Mouse (Mus musculus) erythroid progenitor cell, adult 5-6 weeks (primary cell): ENCODE measurements around the gene H2al2a. TPM values are rescaled to one million over a fixed set of nuclear protein-coding genes. Genes with fewer than 3 reads are reported as not detected.
"Not testable (repeated sequence)": the region's sequence is repeated elsewhere in the genome, so short reads cannot be mapped to it uniquely, and the experiment has no call there.

Experiments used
- ATAC-seq: replicated peaks from 2 replicates; pipeline ENCODE4 v1.8.0; 2016; ENCODE audit warnings: moderate number of reproducible peaks, mild to moderate bottlenecking, moderate TSS enrichment, inconsistent platforms; ENCODE audit not compliant: poor library complexity, low FRiP score, severe bottlenecking
- total RNA-seq, 2 experiments: library from RNA; stranded (forward) in 1 of 2; stranded (reverse) in 1 of 2; fragments of 150-400 nt in 1 of 2; fragments of 186-747, 209-891 nt in 1 of 2; gene quantifications; 2 replicates each; pipeline versions ENCODE4 v1.2.3 to v1.2.4; 2015 to 2017; ENCODE audit warnings: low replicate concordance in 2 of 2

Gene H2al2a
- total RNA-seq, 2 experiments from 2014 or later: not detected

DNA sequence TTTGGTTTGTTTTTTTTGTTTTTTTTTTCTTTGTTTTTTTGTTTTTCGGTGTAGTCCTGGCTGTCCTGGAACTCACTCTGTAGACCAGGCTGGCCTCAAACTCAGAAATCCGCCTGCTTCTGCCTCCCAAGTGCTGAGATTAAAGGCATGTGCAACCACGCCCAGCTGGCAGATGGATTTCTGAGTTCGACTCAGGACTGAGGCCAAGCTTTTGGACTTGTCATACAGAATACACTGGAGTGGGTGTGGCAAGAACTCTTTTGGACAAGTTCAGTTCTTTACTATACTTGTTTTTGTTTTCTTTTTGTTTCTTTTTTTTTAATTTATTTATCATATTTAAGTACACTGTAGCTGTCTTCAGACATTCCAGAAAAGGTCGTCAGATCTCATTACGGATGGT is 18.1 kb downstream of the H2al2a start:
- no peak for ATAC-seq

DNA sequence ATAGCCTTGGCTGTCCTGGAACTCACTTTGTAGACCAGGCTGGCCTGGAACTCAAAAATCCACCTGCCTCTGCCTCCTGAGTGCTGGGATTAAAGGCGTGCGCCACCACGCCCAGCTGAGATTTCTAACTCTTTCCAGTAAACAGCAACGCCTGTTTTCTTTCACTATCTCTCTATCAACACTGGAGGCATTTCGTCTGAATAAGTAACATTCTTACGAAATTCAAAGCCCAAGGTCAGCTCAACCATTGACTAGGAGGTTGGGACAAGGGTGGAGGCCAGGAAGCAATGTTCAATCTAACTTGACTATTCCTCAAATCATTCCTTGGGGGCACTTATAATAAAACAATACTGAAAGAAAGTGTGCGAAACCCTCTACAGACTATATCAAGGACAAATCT is 18.5 kb downstream of the H2al2a start:
- not testable (repeated sequence) for ATAC-seq

DNA sequence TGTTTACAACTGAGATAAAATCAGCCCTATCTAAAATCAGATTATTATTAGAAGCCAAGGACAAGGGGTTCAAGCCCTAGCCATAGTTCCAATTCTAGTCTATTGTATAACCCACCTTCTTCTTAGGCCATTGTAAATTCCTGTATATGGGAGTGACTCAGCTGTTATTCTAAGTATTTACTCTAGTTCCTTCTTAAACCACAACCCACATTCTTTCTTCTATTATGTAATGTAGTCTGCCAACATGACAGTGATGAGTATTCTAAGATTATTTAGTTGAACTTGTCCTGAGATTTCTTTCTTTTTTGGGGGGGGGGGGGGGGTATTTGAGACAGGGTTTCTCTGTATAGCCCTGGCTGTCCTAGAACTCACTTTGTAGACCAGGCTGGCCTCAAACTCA is 19.1 kb downstream of the H2al2a start:
- not testable (repeated sequence) for ATAC-seq

DNA sequence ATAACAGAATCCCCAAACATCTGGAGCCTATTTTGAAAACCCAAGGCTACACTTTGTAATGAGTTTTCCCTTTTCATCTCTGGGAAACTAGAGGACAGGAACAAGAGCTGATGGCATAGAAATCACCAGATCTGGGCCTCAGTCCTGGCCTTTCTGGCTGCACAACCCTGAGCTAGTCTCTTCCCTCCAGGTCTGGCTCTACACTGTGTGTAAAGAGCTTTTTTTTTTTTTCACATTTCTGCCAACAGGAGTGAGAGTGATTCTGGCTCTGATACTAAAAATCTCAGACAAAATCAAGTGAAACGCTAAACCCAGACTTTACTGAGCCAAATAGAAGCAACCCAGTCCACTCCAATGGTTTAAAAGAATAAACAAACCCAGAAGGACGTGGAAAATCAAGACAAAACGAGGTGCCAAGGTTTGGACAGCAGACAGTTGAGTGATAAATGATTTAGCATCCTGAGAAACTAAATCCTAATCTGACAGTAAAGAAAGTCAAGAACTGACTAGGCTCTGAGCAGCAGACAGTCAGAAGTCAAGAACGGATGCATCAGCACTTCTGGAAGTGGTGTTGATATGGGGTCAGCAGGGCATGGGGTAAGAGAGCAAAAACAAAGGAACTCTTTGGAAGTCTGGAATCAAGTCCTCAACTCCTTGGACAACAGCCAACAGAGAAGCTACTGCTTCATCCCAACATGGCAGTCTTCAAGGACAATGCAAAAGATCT is 21.0 kb downstream of the H2al2a start:
- no peak for ATAC-seq

DNA sequence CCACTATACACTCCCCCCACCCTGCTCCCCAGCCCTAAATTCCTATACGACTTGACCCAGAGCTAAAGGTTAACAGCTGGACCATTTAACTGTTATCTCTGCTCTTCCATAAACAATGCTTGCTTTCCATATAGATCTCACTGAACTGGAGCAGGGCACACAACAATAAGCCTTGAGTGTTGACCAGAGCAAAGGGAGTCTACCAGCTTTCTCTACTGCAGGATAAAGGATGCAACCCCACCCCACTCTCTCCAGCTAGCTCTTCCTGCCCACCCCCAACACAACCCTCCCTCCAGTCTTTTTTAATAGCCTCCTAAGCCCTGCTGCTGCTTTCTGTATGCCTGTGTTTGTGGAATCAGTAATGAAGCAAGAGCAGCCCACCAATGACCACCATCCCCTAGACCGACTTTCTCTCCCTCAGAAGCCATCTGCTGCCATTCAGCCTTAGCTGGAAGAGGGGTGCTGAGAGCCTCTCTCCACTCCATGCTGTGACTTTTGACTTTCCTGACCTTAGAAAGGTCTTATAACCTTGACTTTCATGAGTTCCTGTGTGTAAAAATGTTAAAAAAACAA is 22.8 kb downstream of the H2al2a start:
- no peak for ATAC-seq

DNA sequence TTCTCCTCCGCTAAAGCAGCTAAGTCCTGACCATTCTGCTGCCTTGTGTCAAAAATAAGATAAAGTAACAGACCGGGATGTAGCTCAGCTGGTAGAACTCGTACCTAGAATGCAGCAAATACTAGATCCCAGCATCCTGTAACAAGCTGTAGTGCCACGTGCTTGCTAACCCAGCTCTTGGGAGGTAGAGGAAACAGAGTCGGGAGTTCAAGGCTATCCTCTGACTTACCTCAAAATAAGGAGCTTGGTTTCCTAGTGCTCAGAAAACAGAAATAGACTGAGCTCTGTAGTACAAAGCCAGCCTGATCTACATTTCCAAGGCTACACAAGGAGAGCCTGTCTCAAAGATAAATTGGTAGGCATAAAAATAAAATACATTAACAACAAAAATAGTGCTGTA is 23.5 kb downstream of the H2al2a start:
- no peak for ATAC-seq

DNA sequence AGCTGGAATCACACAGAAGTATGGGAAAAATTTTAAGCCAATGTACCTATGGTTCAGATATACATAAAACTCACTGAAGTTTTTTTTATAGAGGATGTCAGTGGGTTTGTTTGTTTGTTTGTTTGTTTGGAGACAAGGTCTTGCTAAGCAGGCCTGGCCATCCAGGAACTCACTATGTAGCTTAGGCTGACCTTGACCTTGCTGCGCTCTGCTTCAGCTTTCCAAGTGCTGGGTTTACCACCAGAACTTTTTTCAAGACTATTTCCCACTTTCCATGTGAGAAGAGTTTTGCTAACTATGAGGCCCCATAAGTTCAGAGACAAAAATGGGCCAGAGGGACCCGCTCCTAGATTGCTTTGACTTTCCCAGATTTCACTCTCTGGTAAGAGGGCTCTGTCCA is 23.9 kb downstream of the H2al2a start:
- no peak for ATAC-seq

DNA sequence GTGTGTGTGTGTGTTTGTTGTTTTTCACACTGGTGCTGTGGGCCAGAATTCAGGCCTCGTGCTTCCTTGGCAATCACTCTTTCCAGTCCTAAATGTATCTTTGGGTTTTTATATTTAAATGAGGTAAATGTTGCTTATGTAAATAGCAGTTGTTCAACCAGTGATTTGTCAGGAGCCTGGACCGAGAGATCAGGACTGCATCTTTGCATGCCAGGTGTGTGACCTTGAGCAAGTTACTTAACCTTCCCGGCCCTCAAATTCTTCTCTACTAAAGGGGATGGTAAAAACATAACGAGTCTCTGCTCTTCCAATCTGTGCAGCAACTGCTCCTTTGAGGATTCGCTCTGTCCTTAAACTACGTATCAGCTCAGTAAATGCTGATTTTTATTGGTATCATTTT is 25.4 kb downstream of the H2al2a start:
- no peak for ATAC-seq

DNA sequence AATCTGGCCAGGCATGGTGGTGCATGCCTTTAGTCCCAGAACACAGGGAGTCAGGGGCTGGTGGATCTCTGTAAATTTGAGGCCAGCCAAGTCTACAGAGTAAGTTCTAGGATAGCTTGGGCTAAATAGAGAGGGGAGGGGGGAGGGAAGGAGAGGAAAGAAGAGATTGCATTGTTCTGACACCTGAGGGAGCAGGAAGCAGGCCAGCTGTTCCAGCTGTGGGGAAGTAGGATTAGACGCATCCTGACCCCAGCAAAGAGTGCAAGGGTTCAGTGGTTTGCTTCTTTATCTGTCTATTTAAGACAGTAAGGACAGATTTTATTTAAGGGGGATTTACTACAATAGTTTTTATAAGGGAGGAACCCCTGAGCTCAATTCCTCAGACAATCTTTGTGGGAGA is 26.1 kb downstream of the H2al2a start:
- ATAC-seq: no peak

DNA sequence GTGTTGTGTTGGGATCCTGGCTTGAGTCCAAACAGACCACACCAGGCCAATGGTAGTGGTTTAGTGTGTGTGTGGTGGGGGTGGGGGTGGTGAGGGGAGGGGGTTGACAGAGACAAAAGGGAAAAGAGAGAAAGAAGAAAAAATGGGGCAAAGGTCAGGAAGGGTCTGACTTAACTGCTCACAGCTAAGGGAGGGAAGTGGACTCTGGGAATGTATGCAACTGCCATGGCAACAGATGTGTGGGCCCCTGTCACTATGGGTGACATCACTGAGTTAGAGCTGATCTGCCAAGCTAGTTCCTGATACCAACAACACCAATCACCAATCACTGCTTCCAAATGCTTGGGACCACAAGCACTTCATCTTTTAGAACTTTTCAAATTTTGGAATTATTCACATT is 26.6 kb downstream of the H2al2a start:
- ATAC-seq: no peak

DNA sequence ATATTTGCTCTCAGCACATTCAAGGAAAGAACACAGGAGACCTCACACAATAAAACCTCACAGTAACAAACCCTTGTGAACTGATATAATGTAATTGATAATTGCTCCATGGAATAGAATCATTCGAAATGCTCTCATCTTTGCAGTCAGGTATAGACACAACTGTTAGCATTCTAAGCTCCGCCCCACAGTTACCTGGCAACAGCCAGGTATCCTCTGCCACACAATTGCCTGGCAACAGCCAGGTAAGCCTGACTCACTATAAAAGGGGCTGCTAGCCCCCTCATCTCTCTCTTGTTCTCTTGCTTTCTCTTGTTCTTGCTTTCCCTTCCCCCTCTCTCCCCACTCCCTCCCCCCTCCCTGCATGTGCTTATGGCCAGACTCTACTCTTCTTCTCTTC is 28.2 kb downstream of the H2al2a start:
- no peak for ATAC-seq

DNA sequence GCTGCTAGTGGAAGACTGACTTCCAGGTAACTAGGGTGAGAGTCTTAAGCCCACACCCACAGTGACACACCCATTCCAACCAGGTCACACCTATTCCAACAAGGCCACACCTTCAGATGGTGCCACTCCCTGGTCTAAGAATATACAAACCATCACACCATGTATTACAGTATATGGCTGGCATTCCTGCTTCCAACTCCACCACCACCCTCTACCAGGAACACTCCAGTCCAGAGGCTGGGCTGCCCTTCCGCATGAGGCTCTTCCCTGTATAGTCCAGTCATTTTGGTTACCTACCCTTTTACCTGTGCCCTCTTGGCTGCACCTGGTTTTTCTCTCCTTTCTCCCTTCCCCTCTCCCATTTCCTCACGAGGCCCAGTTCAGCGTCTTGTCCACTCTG is 28.7 kb downstream of the H2al2a start:
- not testable (repeated sequence) for ATAC-seq

DNA sequence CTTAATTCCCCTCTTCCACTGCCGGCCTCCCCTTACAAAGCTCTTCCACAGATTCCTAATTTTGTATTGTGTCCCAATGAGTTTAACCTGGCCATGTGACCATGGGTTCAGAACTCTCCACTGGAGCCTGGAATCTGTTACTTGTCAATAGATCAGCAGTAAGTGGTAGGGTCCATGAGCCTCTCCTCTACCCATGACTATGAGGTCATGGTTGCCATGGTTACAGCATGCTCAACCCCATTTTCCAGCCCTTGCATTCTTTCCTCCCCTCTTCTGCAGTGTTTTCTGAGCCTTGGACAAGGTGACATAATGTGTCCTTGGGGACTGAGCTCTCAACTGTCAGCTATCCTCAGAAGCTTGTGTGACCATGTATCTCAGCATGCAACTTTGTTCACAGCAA is 37.3 kb downstream of the H2al2a start:
- no peak for ATAC-seq

DNA sequence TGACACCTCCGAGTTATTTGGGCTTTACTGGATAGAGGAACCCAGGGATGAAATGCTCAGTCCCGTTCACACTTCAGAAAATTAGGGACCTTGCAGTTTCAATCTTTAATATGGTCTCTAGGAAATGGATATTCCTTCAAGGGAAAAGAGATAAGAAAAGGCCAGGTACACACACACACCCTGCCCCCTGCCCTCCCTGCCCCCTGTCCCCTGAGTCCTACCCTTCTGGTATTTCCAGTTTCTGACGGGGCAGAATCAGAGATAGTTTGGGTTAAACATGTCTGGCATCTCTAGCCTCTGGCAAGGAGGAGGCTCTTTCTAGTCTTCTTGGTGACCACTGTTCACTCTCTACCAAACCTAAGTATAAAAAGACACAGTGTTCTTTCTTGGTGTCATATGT is 49.9 kb downstream of the H2al2a start:
- no peak for ATAC-seq

Other genes with a start within 250 kb of the H2al2a start
- not detected in 2 replicates for gene A930004D18Rik, start 40.8 kb upstream of the H2al2a start, total RNA-seq (2015; ENCODE audit: low replicate concordance)
- not detected in 2 replicates for gene A930004D18Rik, start 40.8 kb upstream of the H2al2a start, total RNA-seq (2017; ENCODE audit: low replicate concordance)
- not detected in 2 replicates for gene Skida1, start 52.1 kb upstream of the H2al2a start, total RNA-seq (2015; ENCODE audit: low replicate concordance)
- not detected in 2 replicates for gene Skida1, start 52.1 kb upstream of the H2al2a start, total RNA-seq (2017; ENCODE audit: low replicate concordance)
- gene Mllt10, start 58.3 kb upstream of the H2al2a start, total RNA-seq (2015; ENCODE audit: low replicate concordance): 122 and 125 TPM in 2 replicates
- 77.9 and 98.0 TPM in 2 replicates for gene Mllt10, start 58.3 kb upstream of the H2al2a start, total RNA-seq (2017; ENCODE audit: low replicate concordance)